Mouse (Mus musculus) mature B cell (primary cell): Measurements from ENCODE around the gene Sgsm1.
"Not testable (repeated sequence)": the region's sequence is repeated elsewhere in the genome, so short reads cannot be mapped to it uniquely, and the experiment has no call there.

ENCODE experiments used
- in situ Hi-C: fragments of 300-500 bp; cut with MboI; formaldehyde crosslinking; loops from 2 replicates; pipeline ENCODE4 v1.14.3; 2019

The Sgsm1 gene

DNA sequence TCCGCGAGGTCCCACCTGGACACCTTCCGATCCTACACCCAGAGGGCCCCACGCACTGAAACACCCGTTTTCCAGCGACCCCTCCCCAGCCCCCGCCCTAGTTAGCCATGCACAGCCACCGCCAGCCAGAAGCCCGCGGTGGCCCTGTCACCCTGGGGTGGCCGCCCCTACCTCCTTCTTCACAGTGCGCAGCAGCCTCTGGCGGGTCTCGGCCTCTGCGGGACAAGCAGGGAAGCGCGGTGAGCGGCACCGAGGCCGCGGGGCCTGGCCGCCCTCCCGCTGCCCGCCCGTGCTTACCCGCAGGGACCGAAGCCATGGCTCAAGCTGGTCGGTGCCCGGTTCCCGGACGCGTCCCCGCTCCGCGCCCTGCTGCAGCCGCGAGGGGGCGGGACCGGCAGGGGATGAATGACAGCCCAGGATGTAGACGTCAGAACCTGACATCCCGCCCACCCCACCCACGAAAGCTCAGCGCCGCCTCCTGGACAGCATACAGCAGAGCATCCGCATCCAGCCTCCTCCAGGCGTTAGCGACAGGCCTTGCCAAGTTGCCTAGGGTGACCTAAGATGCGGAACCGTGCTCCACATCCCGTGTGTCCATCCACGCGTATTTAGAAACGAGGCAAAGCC lies at the start of gene Sgsm1:
Gene Sgsm1, minus strand, starts transcription at position 410 of the 627 bp plus-strand sequence.
- in situ Hi-C loops = no loop called here

DNA sequence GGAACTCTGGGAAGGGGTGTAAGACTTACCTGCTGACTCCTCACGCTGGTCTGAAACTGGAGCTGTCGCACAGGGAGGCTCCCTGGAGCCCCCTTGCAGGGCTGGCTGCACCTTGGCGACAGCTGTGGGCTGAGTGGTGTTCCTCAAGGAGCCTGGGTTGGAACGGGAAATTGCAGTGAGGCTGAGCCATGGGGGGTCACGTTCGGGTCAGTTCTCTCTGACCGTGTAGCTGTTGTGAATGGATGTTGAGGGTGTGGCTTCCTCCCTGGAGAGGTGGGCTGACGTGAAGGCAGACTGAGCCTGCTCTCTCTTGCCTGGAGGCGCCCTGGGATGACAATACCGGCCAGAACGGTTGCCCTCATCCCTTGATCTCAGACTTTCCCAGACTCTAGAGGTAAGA lies 48.2 kb upstream of the Sgsm1 start:
- in situ Hi-C loops = loop anchor here (25.0 kb wide), 2 partner anchors 378 to 453 kb away; partner anchors contain the start of genes Ficd and Tmem119

DNA sequence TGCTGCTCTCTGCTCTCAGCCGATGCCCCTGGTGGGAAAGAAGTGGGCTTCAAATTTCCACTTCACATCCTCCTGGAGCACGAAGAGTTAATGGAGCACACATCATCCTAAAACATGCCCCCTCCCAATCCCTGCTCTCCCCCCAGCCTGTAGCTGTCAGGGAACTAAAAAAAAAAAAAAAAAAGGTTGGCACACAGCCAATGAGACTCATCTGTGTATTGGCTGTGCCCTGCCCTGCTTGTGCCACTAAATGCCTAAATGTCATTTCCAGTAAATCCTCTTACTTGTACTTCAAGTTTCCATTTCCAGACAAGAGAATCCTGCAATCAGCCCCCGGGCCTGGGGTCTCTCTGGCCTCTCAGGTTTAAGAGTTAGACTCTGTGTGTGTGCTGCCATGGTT lies 47.1 kb upstream of the Sgsm1 start:
- in situ Hi-C loops = loop anchor here (25.0 kb wide), 2 partner anchors 380 to 455 kb away; partner anchors contain the start of genes Ficd and Tmem119

DNA sequence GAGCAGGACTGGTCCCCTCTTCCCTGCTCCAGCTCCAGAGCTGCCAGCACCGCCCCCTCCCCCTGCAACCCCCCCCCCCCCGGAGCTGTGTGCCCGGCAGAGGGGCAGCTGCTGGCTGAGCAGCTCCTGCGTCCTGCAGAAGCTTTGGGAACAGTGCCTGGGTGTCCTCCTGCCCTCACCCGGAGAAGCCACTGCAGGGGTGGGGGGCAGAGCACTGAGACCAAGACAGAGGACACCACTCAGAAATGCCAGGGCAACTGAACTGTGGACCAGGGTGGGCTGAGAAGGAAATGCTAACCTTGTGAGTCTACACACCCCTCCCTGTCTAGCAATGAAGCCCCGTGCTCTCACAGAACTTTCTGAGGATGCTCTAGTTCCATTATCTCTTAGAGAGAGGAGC lies 46.6 kb upstream of the Sgsm1 start, which contains the start of gene Aym1:
Gene Aym1, plus strand, starts transcription at position 109 of the 400 bp plus-strand sequence.
- in situ Hi-C loops = loop anchor here (25.0 kb wide), 2 partner anchors 380 to 455 kb away; partner anchors contain the start of genes Ficd and Tmem119

DNA sequence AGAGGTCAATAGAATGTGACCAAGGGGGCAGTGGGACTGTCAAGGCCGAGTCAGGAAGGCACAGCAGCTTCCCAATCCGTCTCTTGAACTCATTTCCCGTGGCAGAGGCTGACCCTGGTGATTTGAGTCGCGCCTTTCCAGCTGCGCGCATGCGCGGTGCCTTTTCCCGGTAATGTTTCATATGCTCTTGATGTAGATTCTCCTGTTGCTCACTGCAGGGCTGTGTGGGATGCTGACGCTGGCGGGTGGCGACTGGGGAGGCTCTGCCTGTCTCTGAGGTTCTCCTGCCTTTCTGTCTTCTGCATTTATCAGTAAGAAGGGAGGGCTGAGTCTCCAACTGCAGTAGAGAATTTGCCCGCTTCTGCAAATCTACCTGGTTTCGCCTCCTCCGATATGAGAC lies 43.7 kb upstream of the Sgsm1 start:
- in situ Hi-C loops = loop anchor here (25.0 kb wide), 2 partner anchors 383 to 458 kb away; partner anchors contain the start of genes Ficd and Tmem119

DNA sequence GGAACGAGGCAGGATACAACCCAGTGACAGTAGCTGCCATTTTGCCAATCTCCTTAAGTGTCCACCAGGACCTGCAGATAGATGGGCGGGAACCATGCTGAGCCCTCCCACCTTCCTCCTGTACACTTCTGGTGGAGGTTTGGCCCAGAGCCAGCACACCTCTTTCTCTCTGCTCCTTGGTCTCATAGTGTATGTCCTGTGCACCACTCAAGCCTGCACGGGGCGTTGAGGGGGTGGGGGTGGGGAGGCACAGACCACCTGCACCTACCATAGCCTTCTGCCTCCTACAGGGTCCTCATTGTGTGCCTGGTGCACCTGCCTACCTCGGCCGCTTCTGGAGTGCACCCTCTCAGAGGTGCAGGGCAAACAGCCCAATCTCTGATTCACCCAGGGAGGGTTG lies 42.0 kb upstream of the Sgsm1 start:
- in situ Hi-C loops = loop anchor here (25.0 kb wide), 2 partner anchors 385 to 460 kb away; partner anchors contain the start of genes Ficd and Tmem119

DNA sequence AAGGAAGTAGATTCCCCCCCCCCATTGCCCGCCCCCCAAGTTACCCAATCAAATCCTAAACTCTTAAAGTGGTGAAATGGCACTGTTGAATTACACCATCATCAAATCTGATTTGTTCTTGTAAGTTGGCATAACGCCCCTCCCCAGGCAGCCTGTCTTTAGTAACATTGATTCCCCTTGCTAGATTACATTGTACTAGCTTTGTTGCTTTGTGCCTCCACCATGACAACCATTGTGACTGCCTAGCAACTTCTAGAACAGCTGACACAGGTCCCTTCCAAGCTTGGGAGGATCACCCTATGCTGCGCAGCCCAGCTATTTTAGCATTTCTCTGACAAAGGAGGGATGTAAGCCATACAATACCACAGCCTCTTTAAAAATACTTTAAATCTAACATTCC lies 41.2 kb upstream of the Sgsm1 start:
- in situ Hi-C loops = loop anchor here (25.0 kb wide), 2 partner anchors 386 to 461 kb away; partner anchors contain the start of genes Ficd and Tmem119

DNA sequence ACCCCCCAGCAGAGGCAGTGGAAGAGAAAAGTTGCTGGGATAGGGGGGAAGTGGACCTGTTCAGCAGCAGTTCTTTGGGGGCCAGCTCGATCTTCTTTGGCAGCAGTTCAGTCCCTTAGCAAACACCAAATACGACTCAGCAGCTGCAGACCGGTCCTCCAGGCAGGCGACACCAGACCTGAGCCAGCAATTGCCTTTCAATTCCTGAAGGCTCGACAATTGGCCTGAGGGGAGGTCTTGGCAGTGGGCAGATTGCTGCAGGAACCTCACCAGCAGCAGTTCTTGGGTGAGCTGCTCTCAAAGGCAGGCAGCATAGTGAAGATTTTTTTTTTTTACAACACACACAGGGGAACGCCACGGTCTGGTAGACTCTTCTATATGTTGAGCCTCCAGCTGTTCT lies 39.2 kb upstream of the Sgsm1 start:
- in situ Hi-C loops = loop anchor here (25.0 kb wide), 2 partner anchors 387 to 462 kb away; partner anchors contain the start of genes Ficd and Tmem119

DNA sequence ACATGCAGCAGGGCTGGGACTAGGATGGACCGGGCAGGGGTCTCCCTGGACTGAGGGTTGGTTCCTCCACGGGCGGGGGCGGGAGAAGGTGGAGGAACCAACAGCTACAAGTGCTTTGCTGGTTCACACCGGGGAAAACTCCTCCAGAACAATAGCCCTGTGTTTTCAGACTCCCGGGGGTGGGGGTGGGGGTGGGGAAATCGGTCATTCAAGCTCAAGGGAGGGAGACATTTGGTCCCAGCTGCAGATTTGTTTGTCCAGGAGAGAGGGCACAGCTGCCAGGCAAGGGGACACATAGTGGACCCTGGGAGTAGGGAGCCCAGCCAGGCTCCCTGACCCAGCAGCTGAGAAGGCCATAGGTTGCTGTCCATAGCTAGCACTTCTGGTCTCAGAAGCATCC lies 38.6 kb upstream of the Sgsm1 start:
- in situ Hi-C loops = no loop called here

DNA sequence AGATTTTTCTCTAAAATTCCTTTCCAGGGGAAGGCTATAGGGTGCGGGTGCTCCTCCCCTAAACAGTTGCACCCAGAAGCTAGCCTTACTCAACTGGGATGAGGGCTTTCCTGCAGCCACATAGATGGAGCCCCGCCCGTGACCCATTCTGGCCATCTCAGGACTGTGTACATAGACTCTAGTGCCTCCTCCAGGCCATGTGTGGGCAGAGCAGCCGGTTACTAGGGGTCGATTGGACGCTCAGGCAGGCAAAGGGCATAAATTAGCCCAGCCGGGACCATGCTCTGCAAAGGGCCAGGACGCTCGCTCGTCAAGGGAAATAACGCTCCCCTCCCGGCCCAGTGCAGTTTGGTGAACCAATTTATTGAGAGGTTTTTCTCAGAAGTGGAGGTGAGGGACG lies 38.0 kb upstream of the Sgsm1 start:
- in situ Hi-C loops = no loop called here

DNA sequence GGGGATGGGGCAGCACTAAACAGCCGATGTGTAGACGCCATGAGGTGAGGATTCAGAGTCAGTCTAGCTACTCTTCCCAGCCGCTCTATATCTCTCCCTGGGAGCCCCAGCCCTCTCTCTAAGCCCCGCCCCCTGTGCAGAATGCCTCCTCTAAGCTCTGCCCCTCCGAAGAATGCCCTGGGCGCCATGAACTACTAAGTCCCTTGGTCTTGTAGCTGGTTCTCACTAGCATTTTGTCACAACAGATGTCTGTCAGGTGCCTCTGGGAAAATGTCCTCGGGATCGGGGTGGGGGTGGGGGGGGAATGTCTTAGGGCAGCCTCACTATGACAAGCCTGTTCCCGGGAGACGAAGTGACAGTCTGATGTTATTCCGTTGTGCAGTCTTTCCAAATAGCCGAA lies 37.0 kb upstream of the Sgsm1 start:
- in situ Hi-C loops = no loop called here

DNA sequence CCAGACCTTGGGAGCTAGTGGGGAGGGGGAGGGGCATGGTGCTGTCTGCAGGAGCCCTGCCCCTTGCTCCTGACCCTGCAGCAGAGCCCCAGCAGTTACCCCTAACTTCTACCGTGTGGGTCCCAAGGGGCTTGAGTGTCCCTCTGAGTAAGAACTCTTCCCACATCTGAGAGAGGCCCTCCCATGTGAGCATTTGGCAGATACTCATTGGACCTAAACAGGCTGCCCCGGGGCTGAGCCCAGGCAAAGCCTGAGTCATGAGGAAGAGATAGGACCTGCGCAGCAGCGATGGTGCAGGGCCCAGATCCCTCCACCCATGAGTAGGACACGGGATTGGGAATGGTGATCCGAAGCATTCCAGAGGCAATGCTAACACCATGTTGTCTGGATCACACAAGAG lies 36.1 kb upstream of the Sgsm1 start:
- in situ Hi-C loops = not testable (repeated sequence)

DNA sequence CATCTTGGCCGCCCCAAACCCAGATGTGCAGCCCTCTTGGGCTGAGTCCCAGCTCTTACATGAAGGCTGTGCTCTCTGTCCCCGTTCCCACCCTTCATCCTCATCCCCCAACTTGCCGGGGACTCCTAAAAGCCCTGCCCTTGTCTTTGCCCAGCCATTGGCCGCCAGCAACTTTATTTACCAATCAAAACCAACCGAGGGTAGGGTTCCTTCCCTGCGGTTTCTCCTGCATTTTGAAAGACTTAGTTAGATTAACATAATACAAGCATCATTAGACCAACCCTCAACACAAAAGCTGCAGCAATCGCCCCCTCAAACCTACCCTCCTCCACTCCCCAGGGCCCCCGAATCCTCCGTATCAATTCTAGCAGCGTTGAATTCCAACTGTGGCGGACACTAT lies 35.2 kb upstream of the Sgsm1 start:
- in situ Hi-C loops = no loop called here

DNA sequence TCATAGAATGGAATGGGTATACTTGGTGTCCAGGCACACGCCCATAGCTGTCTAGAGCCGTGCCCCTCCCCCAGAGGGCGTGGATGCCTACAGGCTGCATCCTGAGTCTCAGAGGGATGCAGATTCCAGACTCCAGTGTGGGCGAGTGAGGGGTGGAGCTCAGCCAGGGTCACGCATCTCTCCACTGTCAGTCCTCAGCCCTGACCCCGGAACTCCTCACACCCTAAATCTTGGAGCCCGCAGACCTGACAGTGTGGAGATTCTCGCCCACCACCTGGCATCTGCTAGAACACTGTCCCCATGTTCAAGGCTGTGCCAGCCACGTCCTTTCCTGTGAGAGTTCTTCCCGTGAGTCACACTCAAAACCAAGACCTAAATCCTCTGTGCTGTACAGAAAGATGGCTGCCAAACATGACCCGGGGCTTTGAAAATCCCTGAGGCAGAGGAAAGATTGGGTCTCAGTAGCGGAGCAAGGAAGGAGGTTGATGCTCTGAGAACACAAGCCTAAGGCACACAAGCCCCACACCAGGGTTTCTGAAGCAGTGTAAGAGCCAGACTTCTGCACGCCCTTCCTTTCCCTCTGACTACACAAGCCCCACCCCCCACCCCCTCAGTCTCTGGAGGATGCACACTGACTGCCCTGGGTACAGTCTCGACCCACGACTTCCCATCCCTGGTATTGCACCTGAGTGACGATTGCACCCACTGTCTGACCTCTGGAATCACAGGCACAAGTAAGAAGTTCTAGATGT lies 34.2 kb upstream of the Sgsm1 start:
- in situ Hi-C loops = no loop called here

DNA sequence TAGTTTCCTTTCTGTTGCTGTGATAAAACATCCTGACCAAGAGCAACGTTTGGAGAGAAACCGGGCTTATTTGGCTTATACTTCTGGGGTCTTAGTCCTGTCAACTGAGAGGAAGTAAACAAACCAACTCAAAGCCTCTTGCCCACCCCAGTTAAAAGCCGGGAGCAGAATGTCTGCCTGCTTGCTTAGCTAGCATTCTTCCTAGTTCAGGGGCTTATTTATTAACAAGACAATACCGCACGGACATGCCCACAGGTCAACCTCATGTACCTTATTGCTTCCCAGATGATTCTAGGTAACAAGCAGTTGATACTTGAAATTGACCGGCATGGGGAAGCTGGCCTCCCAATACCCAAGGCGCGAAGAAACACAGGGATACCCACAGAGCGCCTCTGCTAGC lies 25.7 kb upstream of the Sgsm1 start:
- in situ Hi-C loops = no loop called here

DNA sequence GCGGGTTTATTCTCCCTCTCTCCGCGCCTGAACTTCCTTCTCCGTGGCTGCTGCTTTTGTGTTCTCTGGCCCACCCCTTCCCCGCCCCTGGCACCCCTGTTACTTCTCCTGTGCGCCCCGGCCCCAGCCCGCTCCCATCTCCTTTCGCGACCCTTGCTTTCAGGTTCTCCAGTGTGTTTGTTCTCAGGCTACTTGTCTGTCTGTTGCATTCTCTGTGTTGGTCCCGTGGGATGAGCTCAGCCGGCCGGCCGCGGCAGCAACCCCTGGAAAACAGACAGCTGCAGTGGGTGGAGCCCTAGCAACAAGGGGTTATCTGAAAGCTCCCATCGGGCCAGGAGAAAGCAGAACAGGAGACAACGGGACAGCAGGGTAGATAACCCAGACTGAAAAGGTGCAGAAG lies 25.1 kb upstream of the Sgsm1 start:
- in situ Hi-C loops = no loop called here

DNA sequence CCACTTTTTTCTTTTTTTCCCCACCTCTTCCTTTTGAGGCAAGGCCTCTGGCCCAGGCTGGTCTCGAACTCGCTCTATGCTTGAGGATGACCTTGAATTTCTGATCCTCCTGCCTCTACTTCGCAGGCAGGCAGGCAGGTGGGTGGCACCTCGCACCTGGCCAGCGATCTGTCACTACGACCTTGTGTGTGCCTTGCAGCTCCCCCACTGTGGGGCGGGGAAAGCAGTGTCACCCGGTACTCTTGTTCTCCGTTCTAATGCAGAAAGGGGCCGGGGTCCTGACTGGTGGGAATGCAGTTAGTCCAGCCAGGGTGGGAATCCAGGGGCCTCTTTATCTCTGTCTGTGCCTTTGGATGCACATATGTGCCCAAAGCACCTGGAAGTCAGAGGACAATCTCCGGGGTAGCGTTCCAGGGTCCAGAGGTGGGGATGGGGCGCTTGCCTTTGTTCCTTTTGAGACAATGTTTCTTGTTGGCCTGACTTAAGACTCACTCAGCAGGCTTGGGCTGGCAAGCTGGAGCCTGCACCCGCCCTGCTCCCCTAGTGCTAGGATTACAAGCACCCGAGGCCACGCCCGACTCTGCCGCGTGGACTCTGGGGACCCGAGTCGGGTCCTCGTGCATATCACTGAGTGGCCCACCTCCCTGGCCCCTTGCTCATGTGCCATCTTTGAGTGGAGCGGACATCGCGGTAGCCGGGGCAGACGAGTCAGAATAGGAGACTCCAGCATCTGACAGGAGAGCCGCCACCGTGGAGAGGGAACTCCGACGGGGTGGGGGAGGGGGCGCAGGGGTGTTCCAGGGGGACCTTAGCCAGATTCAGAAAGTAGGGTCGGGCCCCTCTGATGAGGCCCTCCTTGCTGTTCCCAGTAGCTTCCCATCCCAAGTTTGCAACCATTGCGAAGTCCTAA lies 24.3 kb upstream of the Sgsm1 start:
- in situ Hi-C loops = no loop called here

DNA sequence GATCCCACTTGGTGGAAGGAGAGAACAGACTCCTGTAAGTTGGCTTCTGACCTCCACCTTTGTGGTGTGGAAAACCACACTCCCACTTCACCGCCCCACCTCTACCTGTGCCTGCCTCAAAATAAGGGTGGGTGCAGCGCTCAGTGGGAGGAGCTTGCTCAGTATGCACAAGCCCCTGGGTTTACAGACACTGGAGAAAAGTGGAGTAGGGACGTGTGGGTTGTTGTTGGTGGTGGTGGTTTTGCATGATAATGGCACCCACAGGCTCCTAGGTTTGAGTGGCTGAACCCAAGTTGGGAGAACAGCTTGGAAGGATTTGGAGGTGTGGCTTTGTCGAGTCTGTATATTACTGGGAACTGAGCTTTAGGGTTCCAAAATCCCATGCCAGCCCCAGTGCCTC lies 22.3 kb upstream of the Sgsm1 start:
- in situ Hi-C loops = no loop called here

DNA sequence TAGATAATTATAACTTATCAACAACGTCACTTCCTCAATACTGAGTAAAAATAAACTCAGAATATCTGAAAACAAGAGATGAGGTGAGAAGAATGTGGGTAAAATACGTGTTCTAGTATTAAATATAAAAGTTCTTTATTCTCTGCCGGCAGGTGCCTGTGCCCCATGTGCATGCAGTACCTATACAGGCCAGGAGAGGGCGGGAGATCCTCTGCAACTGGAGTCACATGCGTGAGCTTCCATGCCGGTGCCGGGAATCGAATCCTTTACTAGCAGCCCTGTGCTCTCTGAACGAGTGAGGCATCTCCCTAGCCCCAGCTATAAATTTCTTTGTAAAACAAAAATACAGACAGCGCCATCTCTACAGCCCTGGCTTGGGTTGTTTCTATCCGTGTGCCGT lies 21.7 kb upstream of the Sgsm1 start:
- in situ Hi-C loops = no loop called here

DNA sequence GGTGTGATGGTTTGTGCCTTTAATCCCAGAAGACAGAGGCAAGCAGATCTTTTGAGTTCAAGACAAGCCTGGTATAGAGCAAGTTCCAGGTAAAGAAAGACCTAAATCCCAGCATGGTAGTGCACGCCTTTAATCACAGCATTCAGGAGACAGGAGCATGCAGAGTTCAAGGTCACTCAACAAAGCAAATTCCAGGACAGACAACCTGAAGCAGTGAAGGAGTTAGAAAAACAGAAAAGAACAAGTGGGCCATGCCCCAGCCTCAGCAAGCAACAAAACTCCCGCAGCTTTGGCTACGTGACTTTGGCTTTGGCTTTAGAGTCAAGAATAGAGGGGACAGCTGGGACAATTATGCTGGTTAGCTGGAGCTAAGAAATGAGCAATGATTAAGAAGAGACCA lies 19.6 kb upstream of the Sgsm1 start:
- in situ Hi-C loops = no loop called here

DNA sequence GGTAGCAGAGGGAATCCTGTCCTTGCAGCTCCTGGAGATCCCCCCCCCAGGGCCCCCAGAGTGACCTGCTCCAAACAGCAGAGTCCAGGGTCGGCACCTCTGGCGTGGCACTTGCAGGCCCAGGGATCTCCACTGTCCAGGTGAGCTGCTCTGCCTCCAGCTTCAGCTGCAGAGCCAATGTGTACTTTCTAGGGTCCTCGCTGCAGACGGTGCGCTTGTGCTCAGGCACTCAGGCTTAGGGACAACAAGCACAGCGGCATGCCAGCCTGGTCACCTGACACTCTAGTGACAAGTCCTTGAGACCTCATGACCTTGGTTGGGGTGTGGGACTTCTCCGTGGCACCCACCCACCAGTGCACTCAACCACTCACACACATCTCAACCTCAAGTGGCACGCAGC lies 18.9 kb upstream of the Sgsm1 start:
- in situ Hi-C loops = no loop called here
